Mouse (Mus musculus) G1E-ER4 (cell line): ENCODE measurements around the gene Scmh1. TPM values are rescaled to one million over a fixed set of nuclear protein-coding genes. Genes with fewer than 3 reads are reported as not detected.

Source experiments
- GATA1 ChIP-seq: IDR thresholded peaks from one replicate; pipeline ENCODE4 v1.8.0; 2012; ENCODE audit warnings: low read length, inconsistent platforms
- polyA plus RNA-seq: library from polyadenylated mRNA; stranded (reverse); fragments of >175 nt; gene quantifications from 2 replicates; pipeline ENCODE4 v1.2.3, GENCODE M21; 2012

Gene Scmh1
- polyA plus RNA-seq, 1 experiment: 0.03 TPM

DNA sequence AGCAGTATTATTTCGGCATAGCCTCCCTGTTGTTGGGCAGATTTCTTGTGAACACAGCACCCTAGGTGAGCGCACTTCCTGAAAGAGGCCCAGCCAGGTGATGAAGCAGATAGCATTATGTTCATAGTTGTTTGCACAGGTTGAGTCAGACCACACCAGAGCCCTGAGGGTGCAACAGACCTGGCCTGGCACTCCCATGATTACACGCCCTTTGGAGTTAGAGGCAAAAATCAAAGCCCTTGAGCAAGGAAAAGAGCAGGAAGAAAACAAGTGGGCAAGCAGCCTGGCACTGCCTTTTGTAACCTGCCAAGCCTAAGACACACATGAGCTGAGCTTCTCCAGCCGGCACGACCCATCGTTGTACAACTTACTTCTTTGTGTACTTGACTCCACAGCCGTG, 111.4 kb downstream of the Scmh1 start:
- TF ChIP-seq GATA1: no peak

DNA sequence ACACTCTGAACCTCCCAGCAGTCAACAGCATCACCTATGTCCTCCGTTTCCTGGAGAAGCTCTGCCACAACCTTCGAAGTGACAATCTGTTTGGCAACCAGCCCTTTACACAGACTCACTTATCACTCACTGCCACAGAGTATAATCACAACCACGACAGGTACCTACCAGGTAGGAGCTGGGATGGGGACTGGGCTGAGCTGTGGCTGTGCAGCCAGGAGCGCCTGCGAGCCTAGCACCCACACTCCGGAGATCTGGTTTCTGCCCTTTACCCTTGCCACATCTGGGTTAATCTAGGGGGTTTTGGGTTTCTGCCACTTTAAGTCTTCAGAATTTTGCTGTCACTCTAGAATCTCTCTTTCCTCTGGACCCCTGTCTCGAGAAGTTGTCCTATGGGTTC, 111.8 kb downstream of the Scmh1 start:
- TF ChIP-seq GATA1: no peak

GRCm38 (mm10) chr4:120517335-120517734, 112.3 kb downstream of the Scmh1 start:
- TF ChIP-seq GATA1: no peak

- TF ChIP-seq GATA1: no peak
These were observed 116.7 kb downstream of the Scmh1 start for GRCm38 (mm10) chr4:120521761-120522160.

DNA sequence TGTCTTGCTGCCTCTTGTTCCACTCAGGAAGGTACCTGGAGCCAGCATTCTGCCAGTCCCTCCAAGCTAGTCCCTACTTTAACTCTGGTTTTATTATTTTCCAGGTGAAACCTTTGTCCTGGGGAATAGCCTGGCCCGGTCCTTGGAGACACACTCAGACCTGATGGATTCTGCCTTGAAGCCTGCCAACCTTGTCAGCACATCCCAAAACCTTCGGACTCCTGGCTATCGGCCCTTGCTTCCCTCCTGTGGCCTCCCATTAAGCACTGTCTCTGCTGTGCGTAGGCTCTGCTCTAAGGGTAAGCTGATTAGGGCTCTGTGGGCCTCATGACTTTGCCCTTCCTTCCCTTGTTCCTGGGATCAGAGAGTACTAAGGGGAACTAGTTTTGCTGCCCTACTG, 117.3 kb downstream of the Scmh1 start:
- TF ChIP-seq GATA1: no peak

DNA sequence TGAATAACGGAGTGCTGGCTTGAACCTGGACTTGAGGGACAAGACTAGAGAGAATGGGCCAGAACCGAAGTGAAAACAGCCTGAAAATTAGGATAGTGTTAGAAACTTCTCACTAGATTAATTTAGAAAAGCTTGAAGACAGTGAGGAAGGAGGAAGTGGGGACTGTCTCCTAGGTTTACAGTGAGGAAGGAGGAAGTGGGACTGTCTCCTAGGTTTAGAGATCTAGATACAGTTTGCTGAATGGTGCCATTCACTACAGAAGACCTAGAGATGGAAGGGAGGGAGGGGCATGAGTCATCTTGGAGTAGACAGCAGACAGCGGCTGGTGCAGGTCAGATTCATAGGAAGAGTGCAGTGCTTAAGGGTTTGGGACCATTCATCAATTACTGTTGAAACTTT, 118.0 kb downstream of the Scmh1 start:
- no peak for TF ChIP-seq GATA1

- TF ChIP-seq GATA1: no peak
These were observed 123.1 kb downstream of the Scmh1 start for GRCm38 (mm10) chr4:120528171-120528570.

DNA sequence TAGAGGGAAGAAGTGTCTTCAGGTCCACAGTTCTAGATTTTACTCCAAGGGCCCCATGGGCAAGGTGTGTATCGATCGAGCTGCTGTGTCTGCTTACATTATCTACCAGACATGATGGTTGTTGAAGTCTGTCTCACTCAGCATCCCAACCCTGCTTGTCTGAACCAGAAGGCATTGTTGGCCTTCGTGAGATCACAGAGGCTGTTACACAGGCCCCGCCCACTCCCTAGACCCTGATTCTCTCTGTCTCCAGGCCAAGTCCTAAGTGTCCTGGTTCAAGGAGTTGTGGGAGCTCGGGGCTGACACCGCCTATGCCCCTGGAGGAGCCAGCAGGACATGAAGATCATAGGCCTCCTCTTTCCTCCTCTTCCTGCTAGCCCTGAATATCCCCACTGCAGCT, 126.9 kb downstream of the Scmh1 start, which contains the start of gene Slfnl1:
Slfnl1 (plus strand) TSS at position 246 of the 400 bp plus-strand sequence.
- TF ChIP-seq GATA1: no peak

DNA sequence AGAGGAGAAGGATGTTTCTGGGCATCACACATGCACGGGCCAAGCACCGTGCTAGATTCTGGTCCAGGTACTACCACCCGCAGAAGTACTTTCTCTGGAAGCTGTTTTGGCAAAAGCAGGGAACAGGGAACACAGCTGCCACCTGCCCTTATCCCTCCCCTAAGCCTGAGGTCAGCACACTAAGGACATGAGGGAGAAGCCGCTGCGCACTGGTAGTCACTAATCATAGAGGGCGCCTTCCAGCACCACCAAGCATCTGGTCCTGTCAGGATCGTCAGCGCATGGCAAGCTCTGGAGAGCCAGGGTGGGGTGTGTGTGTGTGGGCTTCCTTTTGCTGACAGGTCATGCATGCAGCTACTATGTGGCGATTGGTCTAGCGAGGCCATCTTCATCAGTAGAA, 133.6 kb downstream of the Scmh1 start:
- no peak for TF ChIP-seq GATA1

DNA sequence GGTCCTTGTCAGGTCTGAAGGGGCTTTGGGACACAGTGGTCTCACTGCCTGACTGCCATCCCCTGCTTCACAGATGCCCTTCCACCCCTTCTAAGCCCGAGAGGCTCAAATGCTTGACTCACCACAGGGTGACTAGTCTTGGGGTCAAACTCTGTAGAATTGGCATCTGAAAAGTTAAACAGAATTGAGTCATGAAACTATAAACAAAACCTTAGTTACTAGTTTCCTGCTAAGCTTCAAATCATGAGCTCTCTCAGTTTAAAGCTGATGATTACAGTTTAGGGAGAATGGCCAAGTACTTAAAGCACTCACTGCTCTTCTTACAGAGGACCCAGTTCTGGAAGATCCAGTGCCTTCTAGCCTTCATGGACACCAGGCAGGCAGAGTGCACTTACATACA, 139.8 kb downstream of the Scmh1 start:
- TF ChIP-seq GATA1: no peak

DNA sequence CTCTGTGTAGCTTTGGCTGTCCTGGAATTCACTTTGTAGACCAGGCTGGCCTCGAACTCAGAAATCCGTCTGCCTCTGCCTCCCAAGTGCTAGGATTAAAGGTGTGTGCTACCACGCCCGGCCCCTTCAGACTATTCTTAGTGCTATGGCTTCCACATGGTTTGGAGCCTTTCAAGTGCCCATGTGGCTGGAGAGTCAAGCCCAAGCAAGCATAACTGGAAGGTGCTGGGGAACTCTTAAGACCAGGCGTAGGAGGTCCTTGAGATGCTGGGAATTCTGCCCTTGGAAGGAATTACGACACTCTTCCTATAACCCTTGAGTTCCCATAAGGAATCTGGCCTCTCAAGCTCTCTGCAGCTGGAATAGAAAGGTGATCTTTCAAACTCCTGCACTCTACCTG, 151.5 kb downstream of the Scmh1 start:
- no peak for TF ChIP-seq GATA1

DNA sequence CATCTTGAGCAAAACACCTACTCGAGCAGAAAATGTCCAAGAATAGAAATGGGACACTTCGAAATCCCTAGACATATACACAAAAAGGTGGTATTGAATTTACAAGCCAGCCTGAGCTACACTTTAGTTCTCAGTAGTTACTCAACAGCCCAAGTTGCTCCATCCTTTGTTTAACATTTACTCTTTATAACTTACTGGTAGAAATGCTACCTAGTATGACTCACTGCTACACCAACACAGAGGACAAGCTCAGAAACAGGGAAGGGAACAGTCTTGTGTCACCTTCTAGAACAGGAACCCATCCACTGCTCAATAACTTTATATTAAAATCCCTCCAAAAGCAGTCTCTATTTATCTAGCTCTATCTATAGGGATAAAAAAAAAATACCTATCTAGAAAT, 160.6 kb downstream of the Scmh1 start:
- TF ChIP-seq GATA1: no peak

- TF ChIP-seq GATA1: no peak
These were observed 162.9 kb downstream of the Scmh1 start for GRCm38 (mm10) chr4:120568005-120568404.

DNA sequence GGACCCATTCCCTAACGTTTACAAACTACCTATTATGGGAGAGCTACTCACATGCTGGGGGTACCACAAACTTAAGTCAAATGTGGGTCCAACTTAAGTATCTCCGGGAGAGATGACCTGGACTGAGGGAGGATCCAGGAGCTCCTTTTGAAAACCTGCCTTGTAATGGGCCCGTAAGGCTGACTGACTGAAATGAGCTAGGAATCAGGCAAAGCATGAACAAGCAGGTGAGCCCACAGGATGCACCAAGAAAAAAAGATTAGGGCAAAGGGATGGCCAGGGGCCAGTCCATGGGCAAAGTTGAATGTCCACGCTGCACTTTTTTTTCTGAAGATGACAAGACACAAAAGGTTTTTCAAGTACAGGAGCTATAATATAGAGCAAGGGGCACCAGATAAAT, 163.9 kb downstream of the Scmh1 start:
- no peak for TF ChIP-seq GATA1

DNA sequence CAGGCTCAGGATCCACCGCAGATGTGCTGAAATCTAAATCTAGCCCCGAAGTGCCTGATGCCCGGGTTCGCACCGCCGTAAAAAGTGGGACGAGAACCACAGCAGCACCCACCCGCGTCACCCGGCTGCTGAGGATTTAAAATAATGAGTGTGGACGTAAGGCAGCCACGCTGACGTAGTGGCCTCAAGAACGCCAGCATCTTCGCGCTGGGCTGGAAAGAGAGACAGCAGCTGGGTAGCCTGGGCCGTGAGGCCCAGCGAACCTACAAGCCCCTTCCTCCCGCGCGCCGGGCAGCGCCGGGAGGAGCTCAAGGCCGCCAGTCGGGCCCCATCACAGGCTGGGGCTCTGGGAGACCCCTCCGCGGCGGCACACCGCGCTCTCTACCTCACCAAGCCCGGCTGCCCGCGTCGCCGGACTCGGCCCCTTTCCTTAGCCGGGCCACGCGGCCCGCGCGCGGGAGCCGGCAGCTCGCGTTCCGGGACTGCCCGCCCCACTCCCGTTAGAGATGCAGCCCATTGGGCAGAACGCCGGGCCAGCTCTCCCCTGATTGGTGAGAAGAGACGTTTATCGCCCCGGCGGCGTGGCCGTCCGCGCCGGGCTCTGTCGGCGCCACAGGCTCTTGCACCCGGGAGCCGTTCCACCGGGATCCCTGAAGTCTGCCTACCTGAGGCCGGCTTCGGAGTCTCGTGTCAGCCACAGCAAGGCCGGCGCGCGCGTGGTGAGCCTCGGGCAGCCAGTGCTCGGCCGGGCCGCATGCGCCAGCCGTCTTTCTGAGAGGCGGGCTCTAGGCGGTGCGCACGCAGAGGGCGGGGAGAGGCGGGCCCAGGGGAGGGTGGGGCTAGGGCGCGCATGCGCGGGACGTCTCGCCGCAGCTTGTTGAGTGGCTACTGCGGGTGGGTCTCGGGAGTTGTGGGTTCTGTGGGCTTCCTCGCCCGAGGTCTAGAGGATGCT, 164.7 kb downstream of the Scmh1 start, which contains the start of gene Ctps:
Ctps (minus strand) TSS at position 791 of the 952 bp plus-strand sequence.
- TF ChIP-seq GATA1: no peak

DNA sequence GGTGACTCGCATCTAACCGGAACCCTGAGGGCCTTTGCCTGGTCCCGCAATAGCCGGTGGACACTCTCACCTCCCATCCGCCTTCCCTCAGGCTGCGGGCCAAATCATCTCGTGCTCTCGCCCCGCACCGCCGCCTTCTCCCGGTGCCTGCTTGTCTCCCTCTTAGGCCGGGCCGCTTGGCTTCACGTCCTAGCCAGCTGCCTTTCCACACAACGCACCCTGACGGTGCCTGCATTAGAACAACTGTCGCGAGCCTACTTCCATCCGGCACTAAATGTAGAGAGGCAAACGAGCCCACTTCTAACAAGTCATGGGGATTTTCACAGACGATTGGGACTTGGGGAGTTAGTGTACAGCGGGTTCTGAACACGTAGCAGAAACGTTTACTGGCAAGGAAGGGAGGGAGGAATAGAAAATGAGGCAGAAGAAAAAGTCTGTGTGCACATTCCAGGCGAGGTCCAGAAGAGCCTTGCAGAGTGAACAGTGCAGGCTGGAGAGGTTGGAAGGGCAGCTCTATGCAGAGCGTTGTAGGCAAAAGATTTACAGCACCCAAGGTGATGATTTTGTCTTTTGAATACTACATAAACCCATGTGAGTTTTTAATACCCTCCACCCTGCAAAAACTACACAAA, 165.5 kb downstream of the Scmh1 start:
- no peak for TF ChIP-seq GATA1

GRCm38 (mm10) chr4:120571070-120571464, 166.0 kb downstream of the Scmh1 start:
- TF ChIP-seq GATA1: no peak
